Mouse (Mus musculus) fibroblast of lung, adult 2 months (primary cell): ENCODE results near the gene Slc22a21.
"Not testable (repeated sequence)": the region's sequence is repeated elsewhere in the genome, so short reads cannot be mapped to it uniquely, and the experiment has no call there.

Experiments used
- DNase-seq: peaks from one replicate; pipeline ENCODE4 v3.0.0-alpha.2; 2011; ENCODE audit warnings: low read depth

Gene Slc22a21

DNA sequence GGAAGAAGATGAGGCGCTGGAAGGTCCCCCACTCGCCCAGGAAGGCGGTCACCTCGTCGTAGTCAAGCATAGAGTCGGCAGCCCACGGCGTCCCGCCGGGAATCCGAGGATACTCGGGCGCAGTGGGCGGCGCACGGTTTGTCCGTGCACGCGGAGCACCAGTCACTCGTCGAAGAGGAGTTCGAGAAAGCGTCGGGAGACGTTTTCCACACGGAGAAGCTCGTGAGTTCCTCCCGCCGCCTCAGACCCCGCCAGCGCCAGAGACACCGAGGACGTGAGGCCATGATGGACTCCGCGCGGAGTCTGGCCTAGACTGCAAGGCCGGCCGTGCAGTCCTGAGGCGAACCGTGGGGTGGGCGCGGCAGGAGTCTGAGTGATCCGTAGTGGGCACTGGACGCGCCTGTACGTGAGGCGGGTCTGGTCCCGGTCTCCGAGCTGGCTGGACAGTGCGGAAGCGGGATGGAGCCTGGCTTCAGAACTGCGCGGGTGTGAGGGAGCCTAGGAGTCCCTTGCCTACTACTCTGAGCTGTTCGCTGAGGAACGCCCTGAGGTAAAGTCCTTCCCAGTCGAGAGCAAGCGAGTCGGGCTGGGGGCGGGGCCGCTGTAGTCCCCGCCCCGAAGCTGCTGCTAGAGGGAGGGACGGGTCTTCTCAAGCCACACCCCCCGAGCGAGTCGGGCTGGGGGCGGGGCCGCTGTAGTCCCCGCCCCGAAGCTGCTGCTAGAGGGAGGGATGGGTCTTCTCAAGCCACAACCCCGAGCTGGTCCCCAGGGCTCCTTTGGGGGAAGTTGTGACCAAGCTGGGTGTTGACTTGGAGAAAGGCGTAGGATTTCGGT is at the start of gene Slc22a21:
TSS of gene Slc22a21 (minus strand) at position 545 of the 834 bp plus-strand sequence.
- DNase-seq, result peak; percentile 66

- no peak for DNase-seq
Measured at GRCm38 (mm10) chr11:54028997-54029396, 48.9 kb upstream of the Slc22a21 start.

DNA sequence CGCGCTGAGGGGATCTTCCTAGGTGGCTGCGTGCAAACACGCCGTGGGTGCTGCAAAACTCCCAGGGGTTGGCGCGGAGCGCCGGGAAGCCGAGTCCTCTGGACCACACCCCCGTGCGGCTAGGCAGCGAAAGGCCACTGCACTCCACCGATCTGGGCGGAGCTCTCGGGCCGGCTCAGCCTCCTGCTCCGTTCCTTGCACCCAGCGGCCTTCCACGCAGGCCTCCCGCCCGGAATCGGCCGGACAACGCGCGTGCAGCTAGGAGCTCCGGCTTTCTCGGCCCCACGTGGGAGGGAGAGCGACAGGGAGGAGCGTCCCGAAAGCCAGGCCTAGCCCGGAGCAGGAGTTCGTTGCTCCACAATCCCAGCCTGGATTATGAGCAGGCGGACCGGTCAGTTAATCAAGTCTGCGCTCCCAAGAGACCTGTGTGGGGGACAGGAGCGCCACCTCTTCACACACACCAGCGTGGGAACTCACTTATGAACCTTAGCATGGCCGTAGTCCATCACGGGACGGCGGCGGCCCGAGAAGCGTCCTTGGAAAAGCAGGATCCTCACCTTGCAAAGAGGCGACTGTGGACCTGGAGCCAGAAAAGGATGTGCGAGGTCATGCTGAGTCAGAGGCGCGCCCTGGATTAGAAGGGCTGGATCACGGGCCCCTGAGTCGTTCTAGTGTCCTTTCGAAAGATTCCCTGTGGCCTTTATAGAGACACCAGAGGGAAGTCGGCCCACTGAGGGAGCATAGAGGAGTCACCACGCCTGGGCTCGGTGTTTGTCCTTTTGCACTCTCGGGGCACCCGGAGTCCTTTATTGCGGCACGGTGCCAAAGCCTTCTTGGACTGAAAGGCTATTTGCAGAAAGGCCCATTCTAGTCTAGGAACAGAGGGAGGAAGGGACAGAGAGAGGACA is 48.2 kb upstream of the Slc22a21 start, which contains the start of gene Slc22a4:
TSS of gene Slc22a4 (minus strand) at position 47 of the 908 bp plus-strand sequence.
- DNase-seq, result peak; percentile 47

GRCm38 (mm10) chr11:54027131-54028043 is 47.3 kb upstream of the Slc22a21 start:
- no peak for DNase-seq

GRCm38 (mm10) chr11:54026491-54027041 is 46.4 kb upstream of the Slc22a21 start:
- DNase-seq, result no peak

GRCm38 (mm10) chr11:54021396-54022093 is 41.4 kb upstream of the Slc22a21 start:
- DNase-seq, result no peak

DNA sequence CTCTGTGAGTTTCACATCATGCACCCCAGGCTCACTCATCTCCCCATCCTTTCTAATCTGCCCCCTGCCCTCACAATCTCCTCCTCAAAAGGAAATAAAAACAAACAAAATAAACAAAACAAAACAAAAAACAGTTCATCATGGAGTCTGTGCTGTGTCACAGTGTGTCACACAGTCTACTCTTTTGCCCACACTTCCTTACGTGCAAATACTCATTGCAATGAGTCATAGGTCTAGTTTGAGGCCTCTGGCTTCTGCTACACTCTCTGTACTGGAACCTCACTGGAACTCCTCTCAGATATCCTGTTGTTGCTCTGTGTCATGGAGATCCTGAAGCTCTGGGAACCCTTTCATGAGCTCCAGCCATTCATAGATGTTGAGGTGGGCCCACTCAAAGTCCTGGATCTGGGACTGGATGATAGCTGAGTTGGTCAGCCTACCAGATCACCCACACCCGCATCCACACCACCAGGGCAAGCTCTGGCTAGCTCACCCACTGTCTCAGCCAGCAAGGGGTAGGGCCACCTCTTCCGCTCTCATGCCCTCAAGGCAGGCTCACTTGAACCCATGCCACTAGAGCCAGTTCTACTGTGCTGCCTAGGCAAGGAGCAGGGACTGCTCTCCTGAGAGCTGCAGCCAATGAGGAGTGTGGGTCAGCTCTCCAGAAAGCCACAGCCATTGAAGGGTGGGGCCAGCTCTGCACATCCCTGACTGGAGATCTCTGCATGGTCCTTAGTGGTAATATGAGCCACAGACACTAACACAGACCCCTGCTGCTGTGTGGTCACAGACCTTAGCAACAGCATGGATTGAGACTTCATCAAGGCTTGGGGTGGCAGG is 39.0 kb upstream of the Slc22a21 start:
- DNase-seq, result no peak

GRCm38 (mm10) chr11:54017596-54017995 is 37.5 kb upstream of the Slc22a21 start:
- DNase-seq, result no peak

GRCm38 (mm10) chr11:54016051-54016450 is 35.9 kb upstream of the Slc22a21 start:
- no peak for DNase-seq

DNA sequence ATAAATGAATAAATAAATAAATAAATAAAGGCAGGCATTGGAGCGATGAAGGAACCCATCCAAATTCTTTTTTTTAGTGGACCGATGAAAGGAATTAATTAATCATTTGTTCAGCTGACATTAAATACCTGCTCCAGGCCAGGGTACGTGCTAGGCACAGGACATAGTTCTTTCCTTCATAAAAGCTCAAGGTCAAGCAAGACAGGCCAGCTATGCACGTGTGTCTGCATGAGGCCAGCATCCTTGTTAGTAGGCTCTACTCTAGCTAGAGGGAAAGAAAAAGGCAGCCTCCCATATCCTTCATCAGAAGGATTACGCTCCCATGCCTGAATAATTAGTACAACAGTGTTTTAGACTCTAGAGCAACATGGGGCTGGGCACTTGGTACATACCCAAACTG is 32.8 kb upstream of the Slc22a21 start:
- DNase-seq, result no peak

- no peak for DNase-seq
Measured at GRCm38 (mm10) chr11:54011255-54011654, 31.1 kb upstream of the Slc22a21 start.

- DNase-seq, result no peak
Measured at GRCm38 (mm10) chr11:54008416-54008920, 28.3 kb upstream of the Slc22a21 start.

DNA sequence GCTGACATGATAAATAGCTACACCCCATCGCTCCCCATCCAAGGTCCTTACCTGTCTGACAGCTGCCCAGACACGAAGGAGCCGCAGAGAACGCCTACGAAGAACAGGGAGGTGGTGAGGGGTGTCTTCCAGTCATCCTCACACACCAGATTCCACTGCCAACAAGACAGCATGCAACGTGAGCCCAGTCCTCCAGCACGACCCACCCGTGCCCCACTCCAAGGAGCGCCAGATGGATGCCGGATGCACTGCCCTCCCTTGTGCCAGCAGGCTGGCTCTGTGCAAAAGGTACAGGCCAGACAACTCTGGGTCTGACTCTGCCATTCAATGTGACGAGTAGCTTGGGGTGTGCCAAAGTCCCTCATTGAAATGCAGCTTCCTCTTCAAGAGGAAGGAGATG is 27.6 kb upstream of the Slc22a21 start:
- DNase-seq, result no peak

DNA sequence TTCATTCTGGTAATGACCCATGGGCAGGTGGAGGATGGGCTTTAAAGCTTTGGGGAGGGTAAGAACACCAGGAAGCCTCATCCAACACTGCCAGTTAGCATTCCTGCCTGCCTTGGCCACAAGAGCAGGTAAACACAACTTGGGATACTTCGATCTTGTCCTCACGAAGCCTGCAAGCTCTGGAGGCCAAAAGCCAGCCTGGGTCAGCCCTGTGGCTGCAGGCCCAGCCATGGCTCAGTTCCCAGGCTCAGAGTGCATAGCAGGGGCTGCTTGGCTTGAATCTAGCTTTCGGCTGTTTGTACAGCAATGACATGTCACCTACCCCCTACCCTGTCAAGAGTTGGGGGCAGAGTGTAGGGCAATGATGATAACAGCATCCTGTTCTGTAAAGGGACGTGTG is 26.8 kb upstream of the Slc22a21 start:
- DNase-seq, result no peak

- not testable (repeated sequence) for DNase-seq
Measured at GRCm38 (mm10) chr11:54006362-54006761, 26.2 kb upstream of the Slc22a21 start.

DNA sequence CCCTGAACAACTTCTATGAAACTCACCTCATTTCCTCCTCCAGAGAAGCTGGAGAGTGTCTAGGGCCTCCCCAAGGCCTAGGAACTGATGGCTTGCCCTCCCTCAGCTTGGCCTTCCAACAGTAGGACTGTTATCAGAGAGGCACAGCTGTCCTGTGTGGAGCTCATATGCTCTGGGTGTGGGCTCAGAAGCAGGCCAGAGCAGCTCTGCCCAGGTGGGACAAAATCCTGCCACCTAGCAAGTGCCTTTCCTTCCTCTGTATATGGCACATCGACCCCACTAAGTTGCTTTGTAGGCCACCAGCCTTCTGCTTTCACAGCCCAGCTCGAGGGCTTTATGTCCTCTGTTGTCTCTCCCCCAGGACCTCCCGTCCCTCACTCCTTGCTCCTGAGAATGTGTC is 24.6 kb upstream of the Slc22a21 start:
- DNase-seq, result no peak

GRCm38 (mm10) chr11:54004221-54004620 is 24.1 kb upstream of the Slc22a21 start:
- peak; percentile 59 for DNase-seq

DNA sequence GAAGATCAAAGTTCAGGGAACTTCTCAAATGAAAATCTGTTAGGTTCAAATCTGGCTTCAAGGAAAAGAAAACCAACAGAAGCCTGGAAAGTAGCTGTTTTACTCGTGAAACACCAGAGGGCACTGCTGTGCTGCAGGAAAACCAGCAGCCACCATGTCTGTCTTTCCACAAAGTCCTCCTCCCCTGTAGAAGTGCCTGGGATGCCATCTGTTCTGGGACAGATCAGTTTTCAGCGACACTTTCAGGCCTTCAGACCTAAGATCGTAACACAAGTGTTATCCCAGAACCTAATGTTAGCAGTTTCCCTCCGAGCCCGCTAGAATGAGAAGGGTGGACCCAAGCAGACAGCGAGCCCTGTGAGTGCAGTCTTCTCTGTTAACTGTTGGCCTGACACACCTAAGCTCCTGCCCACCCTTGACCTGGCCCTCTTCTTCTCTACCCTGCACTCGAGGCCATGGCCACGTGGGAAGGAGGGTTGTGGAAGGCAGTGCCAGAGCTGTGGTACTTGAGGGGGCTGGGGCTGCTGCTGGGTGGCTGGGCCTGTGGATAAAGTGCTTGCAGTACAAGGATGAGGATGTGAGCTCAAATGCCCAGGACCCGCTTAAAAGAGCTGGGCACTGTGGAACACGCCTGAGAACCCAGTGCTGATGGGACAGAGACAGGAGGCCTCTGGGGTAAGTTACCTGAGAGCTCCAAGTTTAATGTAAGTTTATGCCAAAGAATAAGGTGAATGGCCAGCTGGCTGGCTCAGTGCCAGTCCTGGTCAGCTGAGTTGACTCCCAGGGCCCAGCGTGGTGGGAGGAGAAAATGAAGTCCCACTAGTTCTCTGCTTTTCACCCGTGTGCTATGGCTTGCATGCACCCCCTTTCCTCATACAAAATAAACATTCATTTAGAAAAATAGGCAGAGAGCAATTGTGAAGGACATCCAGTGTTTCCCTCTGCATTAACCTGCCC is 22.9 kb upstream of the Slc22a21 start:
- not testable (repeated sequence) for DNase-seq
